Mouse (Mus musculus): ENCODE results near the gene Galp. TPM values are rescaled to one million over a fixed set of nuclear protein-coding genes. Genes with fewer than 3 reads are reported as not detected.

Galp gene
- polyA plus RNA-seq, 1 experiment: not detected

DNA sequence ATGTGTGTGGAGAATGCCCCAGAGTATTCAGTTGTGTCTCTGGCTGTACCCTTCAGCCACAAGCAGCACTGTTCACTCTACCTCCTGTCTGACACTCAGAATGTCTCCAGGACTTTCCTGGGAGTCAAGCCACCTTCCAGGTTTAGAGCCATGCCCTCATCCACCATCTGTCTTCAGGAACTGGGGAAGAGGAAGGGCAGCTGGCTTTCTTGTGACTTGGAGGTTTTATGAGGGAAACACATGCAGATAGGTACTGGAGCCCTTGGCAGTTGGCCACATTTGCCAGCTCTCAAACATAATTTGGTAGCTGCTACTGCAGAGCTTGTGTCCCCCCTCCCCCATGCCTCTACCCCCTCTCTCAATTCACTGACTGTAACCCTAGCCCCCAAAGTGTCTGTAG lies 17.9 kb upstream of the Galp start:
- Histone ChIP-seq H3K27me3 (ENCODE audit: control insufficient read depth, insufficient read depth, insufficient read length) (no peaks in the 10 kb centered on the region), H3K4me2 (ENCODE audit: low read depth) (no peak overlapping the region), H3K79me2 (ENCODE audit: control insufficient read depth, insufficient read depth) (no peaks in the 10 kb centered on the region), H3K4me3 (no peak overlapping the region), H3ac (ENCODE audit: control insufficient read depth, insufficient read length) (no peak overlapping the region), H3K36me3 (ENCODE audit: control insufficient read depth, insufficient read depth) (no peaks in the 10 kb centered on the region)
- TF ChIP-seq REST (IDR thresholded peaks at IDR 0.05; ENCODE audit: insufficient read depth, insufficient read length): no peak
- no peak for TF ChIP-seq SRF (IDR thresholded peaks at IDR 0.05; ENCODE audit: control insufficient read depth, insufficient read length, low read depth)
- TF ChIP-seq MYOD1 (IDR thresholded peaks at IDR 0.05; ENCODE audit: control insufficient read depth in 1 of 3, insufficient read length in 2 of 3, low read depth in 2 of 3): no peak
- no peak for TF ChIP-seq POLR2AphosphoS2 (IDR thresholded peaks at IDR 0.05; ENCODE audit: insufficient read length, low read depth)
- TF ChIP-seq E2F4 (IDR thresholded peaks at IDR 0.05; ENCODE audit: insufficient read depth): no peak
- TF ChIP-seq POLR2A (IDR thresholded peaks at IDR 0.05; ENCODE audit: insufficient read length, low read depth): no peak
- no peak for TF ChIP-seq TCF12 (IDR thresholded peaks at IDR 0.05; ENCODE audit: insufficient read depth, poor library complexity, severe bottlenecking)
- no peak for TF ChIP-seq TCF3 (IDR thresholded peaks at IDR 0.05; ENCODE audit: insufficient read length, low read depth)
- TF ChIP-seq USF1 (IDR thresholded peaks at IDR 0.05; ENCODE audit: low read depth): no peak
- TF ChIP-seq MAX (IDR thresholded peaks at IDR 0.05; ENCODE audit: low read depth): no peak
- no peak for TF ChIP-seq CEBPB (IDR thresholded peaks at IDR 0.05; ENCODE audit: insufficient read depth, poor library complexity, severe bottlenecking)
- TF ChIP-seq MYOG (IDR thresholded peaks at IDR 0.05; ENCODE audit: control insufficient read depth in 1 of 3, insufficient read depth in 1 of 3, insufficient read length in 2 of 3, low read depth in 2 of 3): no peak

GRCm38 (mm10) chr7:6182882-6183281 lies 14.0 kb upstream of the Galp start:
- no peak overlapping the region for H3K4me3 ChIP-seq
- H3K36me3 ChIP-seq (ENCODE audit: control insufficient read depth, insufficient read depth): peaks cover 11% of the 10 kb centered on the region
- H3K27me3 ChIP-seq (ENCODE audit: control insufficient read depth, insufficient read depth, insufficient read length): no peaks in the 10 kb centered on the region
- no peaks in the 10 kb centered on the region for H3K79me2 ChIP-seq (ENCODE audit: control insufficient read depth, insufficient read depth)
- no peak overlapping the region for H3ac ChIP-seq (ENCODE audit: control insufficient read depth, insufficient read length)
- no peak overlapping the region for H3K4me2 ChIP-seq (ENCODE audit: low read depth)
- TF ChIP-seq MYOG (IDR thresholded peaks at IDR 0.05; ENCODE audit: control insufficient read depth in 1 of 3, insufficient read depth in 1 of 3, insufficient read length in 2 of 3, low read depth in 2 of 3) (no peak), MAX (IDR thresholded peaks at IDR 0.05; ENCODE audit: low read depth) (no peak), REST (IDR thresholded peaks at IDR 0.05; ENCODE audit: insufficient read depth, insufficient read length) (no peak), USF1 (IDR thresholded peaks at IDR 0.05; ENCODE audit: low read depth) (no peak), TCF12 (IDR thresholded peaks at IDR 0.05; ENCODE audit: insufficient read depth, poor library complexity, severe bottlenecking) (no peak), E2F4 (IDR thresholded peaks at IDR 0.05; ENCODE audit: insufficient read depth) (no peak), POLR2A (IDR thresholded peaks at IDR 0.05; ENCODE audit: insufficient read length, low read depth) (no peak), TCF3 (IDR thresholded peaks at IDR 0.05; ENCODE audit: insufficient read length, low read depth) (no peak), SRF (IDR thresholded peaks at IDR 0.05; ENCODE audit: control insufficient read depth, insufficient read length, low read depth) (no peak), MYOD1 (IDR thresholded peaks at IDR 0.05; ENCODE audit: control insufficient read depth in 1 of 3, insufficient read length in 2 of 3, low read depth in 2 of 3) (no peak)

DNA sequence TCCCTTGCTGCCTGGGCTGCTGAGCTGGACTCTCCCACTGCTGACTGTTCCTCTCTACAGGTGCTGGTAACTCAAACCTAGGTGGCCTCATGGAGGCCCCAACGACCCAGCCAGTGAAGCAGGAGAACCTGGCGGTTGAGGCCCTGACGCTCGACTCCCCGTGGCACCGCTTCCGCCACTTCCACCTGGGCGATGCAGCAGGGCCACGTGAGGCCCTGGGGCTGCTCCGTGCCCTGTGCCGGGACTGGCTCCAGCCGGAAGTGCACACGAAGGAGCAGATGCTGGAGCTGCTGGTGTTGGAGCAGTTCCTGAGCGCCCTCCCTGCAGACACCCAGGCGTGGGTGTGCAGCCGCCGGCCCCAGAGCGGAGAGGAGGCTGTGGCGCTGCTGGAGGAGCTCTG lies 13.1 kb upstream of the Galp start:
- Histone ChIP-seq H3ac (ENCODE audit: control insufficient read depth, insufficient read length) (no peak overlapping the region), H3K36me3 (ENCODE audit: control insufficient read depth, insufficient read depth) (peaks cover 11% of the 10 kb centered on the region), H3K79me2 (ENCODE audit: control insufficient read depth, insufficient read depth) (no peaks in the 10 kb centered on the region), H3K4me2 (ENCODE audit: low read depth) (no peak overlapping the region), H3K27me3 (ENCODE audit: control insufficient read depth, insufficient read depth, insufficient read length) (no peaks in the 10 kb centered on the region), H3K4me3 (no peak overlapping the region)
- TF ChIP-seq USF1 (IDR thresholded peaks at IDR 0.05; ENCODE audit: low read depth): no peak
- TF ChIP-seq POLR2AphosphoS2 (IDR thresholded peaks at IDR 0.05; ENCODE audit: insufficient read length, low read depth): no peak
- TF ChIP-seq MYOG (IDR thresholded peaks at IDR 0.05; ENCODE audit: control insufficient read depth in 1 of 3, insufficient read depth in 1 of 3, insufficient read length in 2 of 3, low read depth in 2 of 3): no peak
- TF ChIP-seq E2F4 (IDR thresholded peaks at IDR 0.05; ENCODE audit: insufficient read depth): no peak
- no peak for TF ChIP-seq CEBPB (IDR thresholded peaks at IDR 0.05; ENCODE audit: insufficient read depth, poor library complexity, severe bottlenecking)
- TF ChIP-seq TCF12 (IDR thresholded peaks at IDR 0.05; ENCODE audit: insufficient read depth, poor library complexity, severe bottlenecking): no peak
- no peak for TF ChIP-seq SRF (IDR thresholded peaks at IDR 0.05; ENCODE audit: control insufficient read depth, insufficient read length, low read depth)
- TF ChIP-seq MYOD1 (IDR thresholded peaks at IDR 0.05; ENCODE audit: control insufficient read depth in 1 of 3, insufficient read length in 2 of 3, low read depth in 2 of 3): no peak
- TF ChIP-seq POLR2A (IDR thresholded peaks at IDR 0.05; ENCODE audit: insufficient read length, low read depth): no peak
- TF ChIP-seq MAX (IDR thresholded peaks at IDR 0.05; ENCODE audit: low read depth): no peak
- TF ChIP-seq REST (IDR thresholded peaks at IDR 0.05; ENCODE audit: insufficient read depth, insufficient read length): no peak
- TF ChIP-seq TCF3 (IDR thresholded peaks at IDR 0.05; ENCODE audit: insufficient read length, low read depth): no peak

DNA sequence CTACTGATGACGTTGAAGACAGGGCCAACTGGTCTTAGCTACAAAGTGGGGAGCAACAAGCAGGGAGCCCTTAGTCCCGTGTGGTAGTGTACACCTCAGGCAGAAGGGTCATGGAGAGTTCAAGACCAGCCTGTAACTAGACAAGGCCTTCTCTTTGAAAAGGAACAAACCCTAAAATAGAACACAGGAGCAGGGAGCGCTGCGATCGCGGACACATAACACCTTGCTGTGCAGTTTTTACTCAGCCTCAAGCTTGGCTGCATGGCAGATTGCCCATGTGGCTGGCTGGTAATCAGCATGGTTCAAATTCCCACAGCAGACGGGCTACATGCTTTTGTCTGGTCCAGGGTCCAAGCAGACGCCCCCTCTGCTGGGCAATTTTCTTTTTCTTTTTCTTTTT lies 12.4 kb upstream of the Galp start:
- H3K4me3 ChIP-seq: no peak overlapping the region
- no peak for TF ChIP-seq POLR2A (IDR thresholded peaks at IDR 0.05; ENCODE audit: insufficient read length, low read depth)
- no peak for TF ChIP-seq TCF12 (IDR thresholded peaks at IDR 0.05; ENCODE audit: insufficient read depth, poor library complexity, severe bottlenecking)
- no peak for TF ChIP-seq CEBPB (IDR thresholded peaks at IDR 0.05; ENCODE audit: insufficient read depth, poor library complexity, severe bottlenecking)
- TF ChIP-seq SRF (IDR thresholded peaks at IDR 0.05; ENCODE audit: control insufficient read depth, insufficient read length, low read depth): no peak
- TF ChIP-seq USF1 (IDR thresholded peaks at IDR 0.05; ENCODE audit: low read depth): no peak
- no peak for TF ChIP-seq MAX (IDR thresholded peaks at IDR 0.05; ENCODE audit: low read depth)
- no peaks in the 10 kb centered on the region for H3K27me3 ChIP-seq (ENCODE audit: control insufficient read depth, insufficient read depth, insufficient read length)
- H3ac ChIP-seq (ENCODE audit: control insufficient read depth, insufficient read length): no peak overlapping the region
- H3K36me3 ChIP-seq (ENCODE audit: control insufficient read depth, insufficient read depth): peaks cover 11% of the 10 kb centered on the region
- no peaks in the 10 kb centered on the region for H3K79me2 ChIP-seq (ENCODE audit: control insufficient read depth, insufficient read depth)
- H3K4me2 ChIP-seq (ENCODE audit: low read depth): no peak overlapping the region

DNA sequence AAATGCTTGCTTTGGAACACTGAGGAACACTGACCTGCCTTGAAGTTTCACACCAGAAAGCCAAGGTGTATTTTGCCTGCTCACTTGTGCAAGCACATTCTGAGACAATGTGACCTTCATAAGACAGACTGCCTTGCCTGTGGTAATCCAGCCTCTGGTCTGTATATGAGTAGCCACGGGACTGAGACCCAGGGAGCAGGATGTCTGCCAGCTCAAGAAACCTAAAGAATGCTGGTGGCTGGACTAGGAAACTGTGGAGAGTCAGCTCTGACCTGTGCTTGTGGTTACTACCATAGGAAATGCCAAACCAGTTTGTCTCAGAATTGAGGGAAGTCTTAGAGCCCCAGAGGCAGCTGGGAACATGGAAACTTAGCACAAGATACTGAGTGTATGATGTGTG lies 11.5 kb upstream of the Galp start:
- H3K4me3 ChIP-seq: no peak overlapping the region
- H3K36me3 ChIP-seq (ENCODE audit: control insufficient read depth, insufficient read depth): peaks cover 11% of the 10 kb centered on the region
- H3K4me2 ChIP-seq (ENCODE audit: low read depth): no peak overlapping the region
- no peak for TF ChIP-seq SRF (IDR thresholded peaks at IDR 0.05; ENCODE audit: control insufficient read depth, insufficient read length, low read depth)
- no peak for TF ChIP-seq E2F4 (IDR thresholded peaks at IDR 0.05; ENCODE audit: insufficient read depth)
- TF ChIP-seq USF1 (IDR thresholded peaks at IDR 0.05; ENCODE audit: low read depth): no peak
- no peak for TF ChIP-seq REST (IDR thresholded peaks at IDR 0.05; ENCODE audit: insufficient read depth, insufficient read length)
- no peak for TF ChIP-seq CEBPB (IDR thresholded peaks at IDR 0.05; ENCODE audit: insufficient read depth, poor library complexity, severe bottlenecking)
- H3K27me3 ChIP-seq (ENCODE audit: control insufficient read depth, insufficient read depth, insufficient read length): no peaks in the 10 kb centered on the region
- no peaks in the 10 kb centered on the region for H3K79me2 ChIP-seq (ENCODE audit: control insufficient read depth, insufficient read depth)
- no peak overlapping the region for H3ac ChIP-seq (ENCODE audit: control insufficient read depth, insufficient read length)
